Mouse (Mus musculus): ENCODE results near the gene Klk6. TPM values are rescaled to one million over a fixed set of nuclear protein-coding genes. Genes with fewer than 3 reads are reported as not detected.

Gene Klk6
- not detected in 2 replicates for polyA plus RNA-seq (2015; fragmentation: Nextera tagmentation; extraction: Ambion mirVana)

- Histone ChIP-seq H3K27ac (no peak within 1 kb of the TSS), H3K4me3 (no peak within 1 kb of the TSS)
- ATAC-seq (ENCODE audit: borderline replicate concordance, extremely low read depth, low FRiP score, low TSS enrichment): no peak
Measured at GRCm38 (mm10) chr7:43824199-43824598, at the start of gene Klk6. TSS of gene Klk6 (plus strand) at chr7:43824499.

DNA sequence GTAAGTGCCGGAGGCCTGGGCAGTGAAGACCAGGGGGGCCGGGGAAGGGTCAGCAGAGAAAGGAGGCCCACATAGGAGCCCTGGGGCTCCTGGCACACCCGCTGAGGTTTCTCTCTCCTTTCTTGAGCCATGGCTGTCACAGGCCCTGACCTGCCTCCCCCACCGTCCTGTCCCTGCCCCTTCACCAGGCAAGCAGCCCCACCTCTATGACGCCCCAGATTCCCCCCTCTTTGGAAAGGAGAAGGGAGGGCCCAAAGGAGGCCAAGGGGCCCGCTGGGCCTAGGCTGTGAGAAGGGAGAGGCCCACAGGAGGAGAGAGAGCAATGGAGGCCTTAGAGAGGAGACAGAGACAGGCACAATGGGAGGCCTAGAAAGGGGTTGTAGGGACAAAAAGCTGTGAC is 49.5 kb upstream of the Klk6 start:
- Histone ChIP-seq H3K36me3 (no peaks in the 10 kb centered on the region), H3K4me1 (no peaks in the 10 kb centered on the region), H3K27ac (no peak overlapping the region), H3K9me3 (no peaks in the 10 kb centered on the region), H3K4me2 (no peak overlapping the region), H3K9ac (no peak overlapping the region), H3K4me3 (no peak overlapping the region), H3K27me3 (no peaks in the 10 kb centered on the region)
- WGBS: 54% methylated on average over 6 of the region's 6 CpGs
- ATAC-seq (ENCODE audit: borderline replicate concordance, extremely low read depth, low FRiP score, low TSS enrichment): no peak

More at GRCm38 (mm10) chr7:43824199-43824598, at the start of gene Klk6:
- Histone ChIP-seq H3K4me2 (no peak within 1 kb of the TSS), H3K27me3 (no peaks in the 10 kb centered on the region), H3K36me3 (no peaks in the 10 kb centered on the region), H3K4me1 (no peaks in the 10 kb centered on the region), H3K9ac (no peak within 1 kb of the TSS), H3K9me3 (no peaks in the 10 kb centered on the region)
- WGBS: 67% methylated on average over 10 of the region's 10 CpGs

DNA sequence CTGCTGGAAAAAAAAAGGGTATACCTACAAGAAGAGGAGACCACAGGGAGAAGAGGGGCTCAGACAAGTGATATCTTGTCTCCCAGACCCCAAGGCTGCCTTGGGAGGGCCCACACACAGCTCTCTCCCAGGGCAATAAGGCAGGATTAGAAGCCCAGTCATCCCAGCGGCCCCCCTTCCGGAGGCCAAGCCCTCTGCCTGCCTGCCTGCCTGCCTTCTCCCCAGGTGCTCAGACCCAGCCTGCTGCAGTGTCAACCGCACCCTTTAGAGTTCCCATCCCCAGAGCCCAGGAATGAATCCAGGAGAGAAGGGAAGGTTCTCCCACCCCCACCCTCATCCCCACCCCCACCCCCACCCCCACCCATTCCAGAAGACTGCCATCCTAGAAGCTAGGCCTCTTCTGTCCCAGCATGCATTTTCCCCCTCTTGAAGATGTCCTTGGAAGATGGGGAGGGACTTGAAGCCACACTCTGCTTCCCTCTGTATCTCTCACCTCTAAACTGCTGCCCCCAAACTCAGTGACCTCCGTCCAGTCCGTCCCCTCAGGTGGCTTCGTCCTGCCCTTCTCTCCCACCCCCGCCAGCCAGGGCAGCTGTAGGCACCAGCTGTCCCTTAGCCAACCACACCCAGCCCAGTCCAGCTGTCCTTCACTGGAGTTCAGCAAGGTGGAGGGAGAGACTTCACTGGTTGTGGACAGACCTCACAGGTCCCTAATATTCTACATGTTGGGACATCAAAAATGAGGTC is 48.8 kb upstream of the Klk6 start:
- no peaks in the 10 kb centered on the region for H3K36me3 ChIP-seq
- ATAC-seq (ENCODE audit: borderline replicate concordance, extremely low read depth, low FRiP score, low TSS enrichment): no peak
- no peak overlapping the region for H3K9ac ChIP-seq
- no peak overlapping the region for H3K4me2 ChIP-seq
- H3K27me3 ChIP-seq: no peaks in the 10 kb centered on the region
- no peaks in the 10 kb centered on the region for H3K4me1 ChIP-seq
- H3K27ac ChIP-seq: no peak overlapping the region
- no peak overlapping the region for H3K4me3 ChIP-seq
- H3K9me3 ChIP-seq: no peaks in the 10 kb centered on the region
- 38% methylated on average over 7 of the region's 7 CpGs for WGBS

DNA sequence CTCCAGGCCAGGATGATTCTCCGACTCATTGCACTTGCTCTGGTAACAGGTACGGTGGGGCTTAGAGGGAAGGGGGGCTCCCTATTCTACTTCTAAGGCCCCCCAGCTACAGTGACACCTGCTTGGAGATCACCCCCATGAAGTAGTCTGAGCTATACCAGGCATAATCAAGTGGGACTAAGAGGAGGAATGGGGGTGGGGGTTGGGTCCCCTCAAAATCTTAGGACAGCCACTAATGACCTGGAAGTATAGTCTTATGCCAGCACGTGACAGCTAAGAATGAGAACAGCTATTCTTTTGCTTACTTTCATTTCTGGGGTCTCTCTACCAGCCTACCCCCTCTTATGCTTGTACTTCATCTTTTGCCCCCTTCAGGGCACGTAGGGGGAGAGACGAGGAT is 47.8 kb upstream of the Klk6 start:
- Histone ChIP-seq H3K27me3 (no peaks in the 10 kb centered on the region), H3K4me2 (no peak overlapping the region), H3K9me3 (no peaks in the 10 kb centered on the region), H3K27ac (no peak overlapping the region), H3K36me3 (no peaks in the 10 kb centered on the region), H3K9ac (no peak overlapping the region), H3K4me3 (no peak overlapping the region), H3K4me1 (0 out of 2 replicates have a peak, but pooled peaks cover 7% of the 10 kb centered on the region)
- WGBS: 70% methylated on average over 5 of the region's 5 CpGs
- no peak for ATAC-seq (ENCODE audit: borderline replicate concordance, extremely low read depth, low FRiP score, low TSS enrichment)

DNA sequence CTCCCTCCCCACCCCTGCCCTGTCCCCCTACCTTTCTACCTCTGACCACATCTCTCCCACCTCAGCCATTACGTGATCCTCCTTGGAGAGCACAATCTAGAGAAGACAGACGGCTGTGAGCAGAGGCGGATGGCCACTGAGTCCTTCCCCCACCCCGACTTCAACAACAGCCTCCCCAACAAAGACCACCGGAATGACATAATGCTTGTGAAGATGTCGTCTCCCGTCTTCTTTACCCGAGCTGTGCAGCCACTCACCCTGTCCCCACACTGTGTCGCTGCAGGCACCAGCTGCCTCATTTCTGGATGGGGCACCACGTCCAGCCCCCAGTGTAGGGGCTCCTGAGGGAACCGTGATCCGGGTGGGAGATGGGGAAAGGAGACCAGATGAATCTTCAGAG is 46.9 kb upstream of the Klk6 start:
- H3K4me3 ChIP-seq: no peak overlapping the region
- no peak overlapping the region for H3K4me2 ChIP-seq
- no peak overlapping the region for H3K27ac ChIP-seq
- no peaks in the 10 kb centered on the region for H3K9me3 ChIP-seq
- 81% methylated on average over 12 of the region's 12 CpGs for WGBS
- H3K36me3 ChIP-seq: no peaks in the 10 kb centered on the region
- ATAC-seq (ENCODE audit: borderline replicate concordance, extremely low read depth, low FRiP score, low TSS enrichment): no peak
- no peak overlapping the region for H3K9ac ChIP-seq
- 0 out of 2 replicates have a peak, but pooled peaks cover 7% of the 10 kb centered on the region for H3K4me1 ChIP-seq
- no peaks in the 10 kb centered on the region for H3K27me3 ChIP-seq

DNA sequence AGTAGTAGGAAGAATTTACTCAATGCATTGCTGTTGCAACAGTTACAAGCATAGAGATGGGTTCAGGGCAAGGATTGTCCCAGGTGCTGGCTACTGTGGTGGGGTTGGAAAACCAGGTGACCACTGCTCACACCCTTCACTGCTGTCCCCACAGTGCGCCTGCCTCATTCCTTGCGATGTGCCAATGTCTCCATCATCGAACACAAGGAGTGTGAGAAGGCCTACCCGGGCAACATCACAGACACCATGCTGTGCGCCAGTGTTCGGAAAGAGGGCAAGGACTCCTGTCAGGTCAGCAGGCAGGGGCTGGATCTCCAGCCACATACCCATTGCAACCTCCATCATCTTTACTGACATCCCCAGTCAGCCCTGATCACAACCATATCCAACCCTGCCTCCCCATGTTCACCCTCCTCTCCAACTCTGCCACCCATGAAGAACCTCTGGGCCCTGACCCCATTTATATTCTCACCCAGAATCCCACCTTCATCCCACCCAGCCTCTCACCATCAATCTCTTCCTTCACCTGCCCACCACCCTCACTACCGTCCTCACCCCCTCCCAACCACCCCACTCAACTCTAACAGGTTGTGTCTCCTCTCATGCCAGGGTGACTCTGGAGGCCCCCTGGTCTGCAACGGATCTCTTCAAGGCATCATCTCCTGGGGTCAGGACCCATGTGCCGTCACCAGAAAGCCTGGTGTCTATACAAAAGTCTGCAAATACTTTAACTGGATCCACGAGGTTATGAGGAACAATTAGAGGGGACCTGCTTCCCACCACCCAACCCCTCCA is 45.9 kb upstream of the Klk6 start:
- 0 out of 2 replicates have a peak, but pooled peaks cover 7% of the 10 kb centered on the region for H3K4me1 ChIP-seq
- no peaks in the 10 kb centered on the region for H3K36me3 ChIP-seq
- H3K9me3 ChIP-seq: no peaks in the 10 kb centered on the region
- H3K9ac ChIP-seq: no peak overlapping the region
- H3K4me3 ChIP-seq: no peak overlapping the region
- peaks cover 5% of the 10 kb centered on the region for H3K27me3 ChIP-seq
- WGBS: 85% methylated on average over 10 of the region's 10 CpGs
- H3K4me2 ChIP-seq: no peak overlapping the region
- H3K27ac ChIP-seq: no peak overlapping the region
- no peak for ATAC-seq (ENCODE audit: borderline replicate concordance, extremely low read depth, low FRiP score, low TSS enrichment)

DNA sequence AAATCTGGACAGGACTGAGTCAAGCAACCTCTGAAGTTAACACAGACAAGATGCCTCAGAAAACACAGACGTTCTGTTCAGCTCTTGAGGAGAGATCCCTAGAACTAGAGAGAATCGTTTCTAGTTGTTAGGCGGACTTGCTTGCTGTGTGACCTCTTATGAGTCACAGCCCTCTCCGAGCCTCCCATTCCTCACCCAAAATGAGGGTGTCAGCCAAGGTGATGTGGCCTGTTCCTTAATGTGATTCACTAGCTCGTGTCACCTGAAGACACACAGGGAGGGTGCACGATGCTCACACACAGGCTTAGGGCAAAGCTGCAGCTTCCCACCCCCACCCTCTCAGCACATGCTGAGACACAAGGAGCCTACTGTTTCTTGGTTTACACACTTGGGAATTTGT is 44.1 kb upstream of the Klk6 start:
- ATAC-seq (ENCODE audit: borderline replicate concordance, extremely low read depth, low FRiP score, low TSS enrichment): no peak
- peaks cover 13% of the 10 kb centered on the region for H3K27me3 ChIP-seq
- H3K4me1 ChIP-seq: 0 out of 2 replicates have a peak, but pooled peaks cover 7% of the 10 kb centered on the region
- H3K9me3 ChIP-seq: no peaks in the 10 kb centered on the region
- WGBS: 33% methylated on average over 6 of the region's 6 CpGs
- no peak overlapping the region for H3K9ac ChIP-seq
- H3K4me2 ChIP-seq: no peak overlapping the region
- no peaks in the 10 kb centered on the region for H3K36me3 ChIP-seq
- H3K27ac ChIP-seq: no peak overlapping the region
- no peak overlapping the region for H3K4me3 ChIP-seq

DNA sequence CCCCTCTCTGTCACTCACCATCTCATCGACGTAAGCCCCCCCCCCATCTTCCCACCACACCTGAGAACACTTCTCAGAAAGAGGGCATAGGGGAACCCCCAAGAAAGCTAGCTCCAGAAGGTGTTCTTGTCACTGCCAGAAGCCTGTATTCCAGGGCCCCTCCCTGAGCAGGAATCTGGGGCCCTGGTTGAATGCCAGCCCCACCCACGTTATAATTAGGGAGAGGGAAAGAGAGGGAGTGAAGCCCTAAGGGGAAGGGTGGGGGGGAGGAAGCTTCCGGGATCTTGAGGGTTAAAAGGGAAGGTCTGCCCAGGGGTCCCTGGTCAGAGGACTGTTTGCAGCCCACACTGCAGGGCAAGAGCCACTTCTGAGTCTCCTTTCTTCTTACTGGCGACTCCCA is 43.6 kb upstream of the Klk6 start, which contains the start of gene Klk10:
Klk10 (plus strand) TSS at position 290 of the 400 bp plus-strand sequence.
- Histone ChIP-seq H3K4me2 (no peak within 1 kb of the TSS), H3K36me3 (no peaks in the 10 kb centered on the region), H3K27me3 (peaks cover 13% of the 10 kb centered on the region), H3K4me1 (0 out of 2 replicates have a peak, but pooled peaks cover 7% of the 10 kb centered on the region), H3K9me3 (no peaks in the 10 kb centered on the region), H3K27ac (no peak within 1 kb of the TSS), H3K9ac (no peak within 1 kb of the TSS), H3K4me3 (no peak within 1 kb of the TSS)
- 40% methylated on average over 5 of the region's 5 CpGs for WGBS
- ATAC-seq (ENCODE audit: borderline replicate concordance, extremely low read depth, low FRiP score, low TSS enrichment): no peak

DNA sequence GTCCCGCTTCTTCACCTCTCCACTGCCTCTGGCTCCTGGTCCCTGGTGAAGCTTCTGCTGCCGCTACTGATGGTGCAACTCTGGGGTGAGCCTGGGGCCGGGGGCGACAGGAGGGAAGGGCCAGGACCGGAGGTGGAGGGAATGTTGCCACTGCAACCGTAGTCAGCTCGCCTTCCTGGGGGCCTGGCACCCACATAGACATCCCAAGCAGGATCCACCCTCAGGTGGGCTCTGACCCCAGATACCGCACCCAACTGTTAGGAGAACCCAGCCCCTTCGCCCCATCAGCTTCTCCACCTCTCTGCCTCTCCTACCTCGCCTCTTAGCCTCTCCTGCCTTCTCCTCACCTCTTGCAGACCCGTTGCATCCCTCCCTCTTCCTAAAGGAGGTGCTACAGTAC is 42.8 kb upstream of the Klk6 start:
- H3K36me3 ChIP-seq: no peaks in the 10 kb centered on the region
- 0 out of 2 replicates have a peak, but pooled peaks cover 7% of the 10 kb centered on the region for H3K4me1 ChIP-seq
- no peak for ATAC-seq (ENCODE audit: borderline replicate concordance, extremely low read depth, low FRiP score, low TSS enrichment)
- WGBS: 77% methylated on average over 11 of the region's 11 CpGs
- H3K27me3 ChIP-seq: peaks cover 13% of the 10 kb centered on the region
- no peak overlapping the region for H3K4me2 ChIP-seq
- no peak overlapping the region for H3K27ac ChIP-seq
- no peak overlapping the region for H3K4me3 ChIP-seq
- H3K9ac ChIP-seq: no peak overlapping the region
- no peaks in the 10 kb centered on the region for H3K9me3 ChIP-seq

- Histone ChIP-seq H3K4me3 (peak overlapping the region; percentile 28; the same call in 1 of the 2 replicates), H3K27ac (no peak overlapping the region), H3K4me2 (peak overlapping the region; percentile 65), H3K4me1 (0 out of 2 replicates have a peak, but pooled peaks cover 7% of the 10 kb centered on the region), H3K9me3 (no peaks in the 10 kb centered on the region), H3K27me3 (peaks cover 13% of the 10 kb centered on the region), H3K36me3 (no peaks in the 10 kb centered on the region), H3K9ac (peak overlapping the region; percentile 34; the same call in 1 of the 2 replicates)
- 8% methylated on average over 36 of the region's 36 CpGs for WGBS
- peak; percentile 35; the same call in 1 of the 2 replicates for ATAC-seq (ENCODE audit: borderline replicate concordance, extremely low read depth, low FRiP score, low TSS enrichment)
Measured at GRCm38 (mm10) chr7:43782275-43783265, 41.7 kb upstream of the Klk6 start.

- Histone ChIP-seq H3K27ac (no peak overlapping the region), H3K4me1 (0 out of 2 replicates have a peak, but pooled peaks cover 7% of the 10 kb centered on the region), H3K27me3 (peaks cover 13% of the 10 kb centered on the region), H3K4me2 (no peak overlapping the region), H3K9me3 (no peaks in the 10 kb centered on the region), H3K9ac (no peak overlapping the region), H3K36me3 (no peaks in the 10 kb centered on the region), H3K4me3 (no peak overlapping the region)
- 74% methylated on average over 1 of the region's 1 CpGs for WGBS
- no peak for ATAC-seq (ENCODE audit: borderline replicate concordance, extremely low read depth, low FRiP score, low TSS enrichment)
Measured at GRCm38 (mm10) chr7:43785286-43785685, 39.0 kb upstream of the Klk6 start.
